Mouse (Mus musculus) forebrain, embryonic 11.5 days (tissue): ENCODE measurements around the gene Vsnl1. TPM values are rescaled to one million over a fixed set of nuclear protein-coding genes. Genes with fewer than 3 reads are reported as not detected.

Source experiments
- ATAC-seq: fragments of 200-750 bp; cut with Nextera tagmentation; replicated peaks from 2 replicates; pipeline ENCODE4 v1.8.0; 2017; ENCODE audit warnings: moderate TSS enrichment; ENCODE audit not compliant: low FRiP score
- DNase-seq: peaks from one replicate; pipeline ENCODE4 v3.0.0-alpha.2; 2017; ENCODE audit warnings: low spot score
- H3K27ac ChIP-seq: fragments of 300-500 bp; sonication (generic); 2 replicates; pipeline ENCODE4 v1.5.1; 2014; ENCODE audit warnings: low read depth, low read length
- H3K27me3 ChIP-seq: fragments of 300-500 bp; sonication (generic); 2 replicates; pipeline ENCODE4 v1.6.1; 2014; ENCODE audit warnings: mild to moderate bottlenecking, low read length, mixed read lengths; ENCODE audit not compliant: control insufficient read depth, insufficient read depth
- H3K36me3 ChIP-seq: fragments of 300-500 bp; sonication (generic); 2 replicates; pipeline ENCODE4 v1.6.1; 2014; ENCODE audit warnings: mild to moderate bottlenecking, low read length, moderate library complexity, mixed read lengths; ENCODE audit not compliant: control insufficient read depth, insufficient read depth
- H3K4me1 ChIP-seq: fragments of 300-500 bp; sonication (generic); replicated peaks from 2 replicates; pipeline ENCODE4 v1.6.1; 2014; ENCODE audit warnings: low read length, mixed read lengths; ENCODE audit not compliant: control insufficient read depth, insufficient read depth
- H3K4me2 ChIP-seq: fragments of 300-500 bp; sonication (generic); 2 replicates; pipeline ENCODE4 v1.6.1; 2014; ENCODE audit warnings: low read depth, mild to moderate bottlenecking, low read length, moderate library complexity, mixed read lengths; ENCODE audit not compliant: severe bottlenecking
- H3K4me3 ChIP-seq: fragments of 300-500 bp; sonication (generic); 2 replicates; pipeline ENCODE4 v1.5.1; 2014; ENCODE audit warnings: low read depth, low read length
- H3K9ac ChIP-seq: fragments of 300-500 bp; sonication (generic); 2 replicates; pipeline ENCODE4 v1.6.1; 2014; ENCODE audit warnings: low read length
- H3K9me3 ChIP-seq: fragments of 300-500 bp; sonication (generic); 2 replicates; pipeline ENCODE4 v1.6.1; 2016; ENCODE audit warnings: low read length, mixed read lengths; ENCODE audit not compliant: control insufficient read depth
- WGBS: fragments of 180-500 bp; shearing (Covaris S2); extraction: QIAGEN DNeasy Blood & Tissue Kit; methylation state at CpG from one replicate; pipeline ENCODE4 v1.1.7; 2014; 5-methylcytosine and 5-hydroxymethylcytosine counted together
- polyA plus RNA-seq: library from polyadenylated mRNA; unstranded; fragments of >200 nt; fragmentation: Nextera tagmentation; extraction: Ambion mirVana; gene quantifications from 2 replicates; pipeline ENCODE4 v1.2.1, GENCODE M21; 2014

Vsnl1 gene
- 0.51 and 0.99 TPM in 2 replicates for polyA plus RNA-seq

GRCm38 (mm10) chr12:11436497-11437265, at the start of gene Vsnl1:
Gene Vsnl1, minus strand, starts transcription at chr12:11436613.
- peak; percentile 92 for DNase-seq
- Histone ChIP-seq H3K27me3 (peaks cover 7% of the 10 kb centered on the region; the same call in 1 of the 2 replicates), H3K4me2 (peak within 1 kb of the TSS; percentile 76), H3K9me3 (no peaks in the 10 kb centered on the region), H3K27ac (no peak within 1 kb of the TSS), H3K4me3 (peak within 1 kb of the TSS; percentile 33), H3K9ac (peak within 1 kb of the TSS; percentile 49), H3K4me1 (peaks cover 3% of the 10 kb centered on the region; the same call in 1 of the 2 replicates), H3K36me3 (no peaks in the 10 kb centered on the region)
- peak; percentile 95 for ATAC-seq
- WGBS = 4% methylated on average over 34 of the region's 34 CpGs

DNA sequence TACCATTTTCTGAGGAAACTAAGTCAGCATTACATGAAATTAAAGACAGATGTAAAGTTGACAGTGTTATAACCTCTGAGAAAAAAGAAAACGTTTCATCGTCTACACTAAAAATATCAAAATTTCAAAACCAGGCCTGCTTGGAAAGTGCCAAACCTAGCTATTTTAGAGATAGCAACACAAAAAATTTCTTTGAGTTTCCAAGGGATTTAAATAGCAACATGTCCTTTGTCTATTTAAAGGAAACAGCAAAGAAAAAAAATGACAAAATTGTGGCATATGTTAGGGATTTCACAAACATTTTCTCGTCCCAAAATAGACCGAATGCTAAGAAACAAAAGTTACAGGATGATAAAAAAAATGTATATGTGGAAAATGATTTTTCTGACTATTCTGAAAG, 20.2 kb upstream of the Vsnl1 start:
- no peak for ATAC-seq
- Histone ChIP-seq H3K4me3 (no peak overlapping the region), H3K27me3 (no peaks in the 10 kb centered on the region), H3K27ac (no peak overlapping the region), H3K4me1 (no peaks in the 10 kb centered on the region), H3K4me2 (peak overlapping the region; percentile 58; the same call in 1 of the 2 replicates), H3K36me3 (no peaks in the 10 kb centered on the region), H3K9me3 (no peaks in the 10 kb centered on the region), H3K9ac (no peak overlapping the region)
- DNase-seq = no peak
- WGBS = 82% methylated on average over 4 of the region's 4 CpGs

DNA sequence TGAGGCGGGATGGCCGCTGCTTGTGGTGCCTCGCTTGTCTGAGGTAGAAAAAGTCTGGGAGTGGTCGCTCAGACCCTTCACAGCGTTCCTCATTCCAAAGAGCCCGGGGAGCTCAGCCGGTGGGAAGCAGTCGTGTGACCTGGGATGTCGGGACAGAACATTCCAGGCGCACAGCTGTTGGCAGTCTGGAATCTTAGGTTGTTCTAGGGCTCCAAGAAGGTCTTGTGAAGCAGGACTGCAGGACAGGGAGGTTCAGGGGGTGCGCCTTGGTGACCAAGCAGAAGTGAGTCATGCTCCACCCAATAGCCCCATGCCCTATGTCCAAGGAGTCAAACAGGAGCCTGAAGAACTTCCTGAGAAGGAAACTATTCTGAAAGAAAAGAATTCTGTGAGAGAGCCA, 19.8 kb upstream of the Vsnl1 start:
- 4% methylated on average over 11 of the region's 11 CpGs for WGBS
- no peak for DNase-seq
- peak overlapping the region; percentile 38 for H3K4me3 ChIP-seq
- ATAC-seq = no peak
- no peaks in the 10 kb centered on the region for H3K36me3 ChIP-seq
- no peaks in the 10 kb centered on the region for H3K9me3 ChIP-seq
- no peaks in the 10 kb centered on the region for H3K4me1 ChIP-seq
- H3K9ac ChIP-seq = peak overlapping the region; percentile 51
- H3K4me2 ChIP-seq = peak overlapping the region; percentile 58
- no peaks in the 10 kb centered on the region for H3K27me3 ChIP-seq
- no peak overlapping the region for H3K27ac ChIP-seq

- 2% methylated on average over 40 of the region's 40 CpGs for WGBS
- Histone ChIP-seq H3K36me3 (no peaks in the 10 kb centered on the region), H3K27me3 (no peaks in the 10 kb centered on the region), H3K9ac (peak within 1 kb of the TSS; percentile 51), H3K4me1 (no peaks in the 10 kb centered on the region), H3K4me3 (peak within 1 kb of the TSS; percentile 38), H3K9me3 (no peaks in the 10 kb centered on the region), H3K27ac (no peak within 1 kb of the TSS), H3K4me2 (peak within 1 kb of the TSS; percentile 58)
- DNase-seq (peak; percentile 98), ATAC-seq (peak; percentile 100)
Measured at GRCm38 (mm10) chr12:11455549-11456194, 19.3 kb upstream of the Vsnl1 start, which contains the start of gene Rad51ap2. Gene Rad51ap2, plus strand, starts transcription at chr12:11456079.

- DNase-seq (no peak), ATAC-seq (no peak)
- 67% methylated on average over 5 of the region's 5 CpGs for WGBS
- no peak overlapping the region for H3K4me3 ChIP-seq
- no peak overlapping the region for H3K9ac ChIP-seq
- H3K4me1 ChIP-seq = no peaks in the 10 kb centered on the region
- H3K9me3 ChIP-seq = no peaks in the 10 kb centered on the region
- no peaks in the 10 kb centered on the region for H3K36me3 ChIP-seq
- no peaks in the 10 kb centered on the region for H3K27me3 ChIP-seq
- H3K4me2 ChIP-seq = no peak overlapping the region
- no peak overlapping the region for H3K27ac ChIP-seq
Measured at GRCm38 (mm10) chr12:11454146-11454545, 17.7 kb upstream of the Vsnl1 start.

DNA sequence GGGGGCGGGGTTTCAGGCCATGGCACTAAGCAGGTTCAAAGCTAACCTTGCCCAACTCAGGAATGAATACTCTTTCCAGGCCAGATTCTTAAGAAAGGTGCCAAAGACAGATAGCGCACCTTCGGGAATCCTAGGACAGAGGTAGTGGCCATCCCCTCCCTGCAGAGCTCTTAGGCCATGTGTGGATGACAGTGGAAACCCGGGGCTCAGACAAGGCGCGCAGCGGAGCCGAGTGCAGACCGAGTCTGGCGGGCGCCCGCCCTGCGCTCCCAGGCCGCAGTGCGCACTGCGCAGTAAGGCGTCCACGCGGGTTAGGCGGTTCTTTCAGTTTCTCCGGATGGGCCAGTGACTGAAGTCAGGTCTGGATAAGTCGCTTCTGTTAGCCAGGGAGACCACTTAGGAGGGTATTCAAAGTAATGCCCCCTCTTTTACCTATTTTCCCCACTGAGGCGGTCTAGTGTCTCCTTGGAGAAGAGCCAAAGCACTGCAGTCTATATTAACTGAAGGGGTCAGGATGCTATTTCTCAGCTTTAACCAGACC, 1.6 kb upstream of the Vsnl1 start:
- H3K9me3 ChIP-seq = no peaks in the 10 kb centered on the region
- peak overlapping the region; percentile 12; the same call in 1 of the 2 replicates for H3K4me3 ChIP-seq
- no peaks in the 10 kb centered on the region for H3K36me3 ChIP-seq
- 24% methylated on average over 22 of the region's 23 CpGs for WGBS
- peak overlapping the region; percentile 42; the same call in 1 of the 2 replicates for H3K4me2 ChIP-seq
- peaks cover 7% of the 10 kb centered on the region; the same call in 1 of the 2 replicates for H3K27me3 ChIP-seq
- H3K9ac ChIP-seq = no peak overlapping the region
- peaks cover 3% of the 10 kb centered on the region; the same call in 1 of the 2 replicates for H3K4me1 ChIP-seq
- H3K27ac ChIP-seq = no peak overlapping the region
- DNase-seq (peak; percentile 54), ATAC-seq (peak; percentile 13; the same call in 1 of the 2 replicates)

DNA sequence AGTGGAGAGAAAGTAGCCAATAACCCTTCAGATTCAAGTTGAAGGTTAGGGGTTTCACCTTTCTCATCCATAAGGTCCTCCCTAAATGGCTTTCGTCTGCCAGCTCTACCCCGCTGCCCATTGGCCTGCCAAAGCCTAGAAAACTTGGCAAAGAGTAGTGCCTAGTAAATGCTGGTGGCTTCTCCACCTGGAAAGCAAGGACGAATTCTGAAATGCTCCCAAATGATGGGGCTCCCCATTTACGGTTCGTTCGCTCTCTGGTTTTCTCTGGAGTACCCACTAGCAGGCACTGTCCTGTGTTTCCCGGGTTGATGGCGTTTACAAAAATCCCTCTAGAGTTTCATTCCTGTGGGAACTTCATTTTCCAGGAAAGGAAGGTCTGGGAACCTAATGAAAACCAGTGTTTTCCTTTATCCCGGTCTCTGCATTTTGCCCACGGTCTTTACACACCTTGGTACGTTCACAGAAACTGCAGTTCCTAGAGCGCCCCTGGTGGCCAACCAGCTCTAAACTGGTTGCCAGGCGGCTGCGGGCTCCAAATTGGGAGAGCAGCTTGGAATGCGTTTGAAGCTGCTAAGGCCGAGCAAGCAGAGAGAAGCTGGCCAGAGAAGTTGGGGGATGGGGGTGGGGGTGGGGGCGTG, 973 bp upstream of the Vsnl1 start:
- peaks cover 3% of the 10 kb centered on the region; the same call in 1 of the 2 replicates for H3K4me1 ChIP-seq
- H3K27ac ChIP-seq = no peak overlapping the region
- H3K36me3 ChIP-seq = no peaks in the 10 kb centered on the region
- H3K27me3 ChIP-seq = peaks cover 7% of the 10 kb centered on the region; the same call in 1 of the 2 replicates
- H3K4me3 ChIP-seq = peak overlapping the region; percentile 33; the same call in 1 of the 2 replicates
- H3K9ac ChIP-seq = no peak overlapping the region
- H3K9me3 ChIP-seq = no peaks in the 10 kb centered on the region
- DNase-seq (peak; percentile 94), ATAC-seq (peak; percentile 57)
- peak overlapping the region; percentile 42; the same call in 1 of the 2 replicates for H3K4me2 ChIP-seq
- WGBS = 20% methylated on average over 16 of the region's 17 CpGs

DNA sequence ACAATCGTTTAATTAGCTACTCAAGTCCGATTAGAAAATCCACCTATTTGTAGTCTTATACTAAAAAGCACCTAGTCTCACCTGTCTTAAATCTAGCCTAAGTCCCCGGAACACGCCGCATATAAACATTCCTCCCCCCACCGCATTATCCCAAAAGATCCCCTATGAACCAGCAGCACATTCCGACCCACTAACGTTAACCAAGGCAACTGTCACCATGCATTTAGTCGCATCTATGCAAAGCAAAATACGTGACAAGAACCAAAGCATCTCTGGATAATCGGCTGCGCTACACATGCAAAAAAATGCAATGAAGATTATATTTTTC, 426 bp downstream of the Vsnl1 start:
- H3K4me1 ChIP-seq = peaks cover 3% of the 10 kb centered on the region; the same call in 1 of the 2 replicates
- DNase-seq = no peak
- H3K4me2 ChIP-seq = peak overlapping the region; percentile 76
- H3K4me3 ChIP-seq = peak overlapping the region; percentile 33
- peak overlapping the region; percentile 17; the same call in 1 of the 2 replicates for H3K9ac ChIP-seq
- ATAC-seq = peak; percentile 8; the same call in 1 of the 2 replicates
- no peaks in the 10 kb centered on the region for H3K9me3 ChIP-seq
- H3K36me3 ChIP-seq = no peaks in the 10 kb centered on the region
- H3K27me3 ChIP-seq = peaks cover 7% of the 10 kb centered on the region; the same call in 1 of the 2 replicates
- H3K27ac ChIP-seq = no peak overlapping the region
- 4% methylated on average over 12 of the region's 12 CpGs for WGBS
